Mouse (Mus musculus) heart, adult 2 months (tissue): ENCODE results near the gene Afdn.

Source experiments
- CTCF ChIP-seq: fragments of 200-600 bp; IDR thresholded peaks from 2 replicates; pipeline ENCODE4 v1.8.1; 2022; ENCODE audit warnings: antibody characterized with exemption, mild to moderate bottlenecking, moderate library complexity
- POLR2A ChIP-seq: fragments of 200-500 bp; IDR thresholded peaks from 2 replicates; pipeline ENCODE4 v1.6.1; 2011; ENCODE audit warnings: mild to moderate bottlenecking, low read depth, low read length, control low read depth; ENCODE audit not compliant: insufficient read depth

- peak; percentile 96 for TF ChIP-seq CTCF
- no peak for TF ChIP-seq POLR2A
Observed at GRCm38 (mm10) chr17:13830636-13831341, 70.5 kb downstream of the Afdn start.
